Comparison of ENCODE assay signal across 10 mouse cellular contexts in genomic region chr2:27039286-27039685, GRCm38 (mm10). TPM values are rescaled to one million over a fixed set of nuclear protein-coding genes. Genes with fewer than 3 reads are reported as not detected.
DNase-seq lines count a peak whose midpoint lies in the region; ATAC-seq lines count a peak whose summit lies in the region.
"Had no signal": no experiment of that assay in that cellular context is flagged by ENCODE, and none has a peak within 500 bp of the region (broad histone marks: within the 10 kb centered on the region; RNA-seq: fewer than 3 reads in every experiment).

No protein-coding gene starts in this region.

- H3K27me3 ChIP-seq in kidney, embryonic 15.5 days = no peaks in the 10 kb centered on the region
- H3K27me3 ChIP-seq in hindbrain, embryonic 13.5 days = peaks cover 14% of the 10 kb centered on the region; the same call in 1 of the 2 replicates
- H3K27me3 ChIP-seq: neural tube, embryonic 13.5 days had no signal

- H3K36me3 ChIP-seq in kidney, embryonic 15.5 days = no peaks in the 10 kb centered on the region
- H3K36me3 ChIP-seq in hindbrain, embryonic 13.5 days = no peaks in the 10 kb centered on the region
- H3K36me3 ChIP-seq: neural tube, embryonic 13.5 days had no signal

- no peak overlapping the region for H3K27ac ChIP-seq in kidney, embryonic 15.5 days
- H3K27ac ChIP-seq in hindbrain, embryonic 13.5 days = no peak overlapping the region
- H3K27ac ChIP-seq: neural tube, embryonic 13.5 days had no signal

- no peak overlapping the region for H3K9ac ChIP-seq in kidney, embryonic 15.5 days
- H3K9ac ChIP-seq in hindbrain, embryonic 13.5 days = no peak overlapping the region
- H3K9ac ChIP-seq: neural tube, embryonic 13.5 days had no signal

- DNase-seq in kidney, adult 11 months = peak; percentile 58
- peak; percentile 66 for DNase-seq in ES-CJ7 (ENCODE audit: low read depth, low spot score)
- DNase-seq in embryo, embryonic 9.5 days (ENCODE audit: extremely low spot score) = peak; percentile 17
- DNase-seq in left cerebral cortex, adult 9 months (ENCODE audit: low spot score in 2 of 2) = no peak
- DNase-seq in urinary bladder, postnatal 25 days (ENCODE audit: low spot score) = no peak

- no peak overlapping the region for H3K4me3 ChIP-seq in kidney, embryonic 15.5 days (replicated peaks)
- H3K4me3 ChIP-seq in hindbrain, embryonic 13.5 days = no peak overlapping the region
- H3K4me3 ChIP-seq: neural tube, embryonic 13.5 days had no signal

- no peak for ATAC-seq in kidney, embryonic 15.5 days (replicated peaks; ENCODE audit: low FRiP score)
- 0 out of 2 replicates have a peak, but pooled peaks have one; percentile 12 for ATAC-seq in megakaryocyte-erythroid progenitor cell, adult 5-6 weeks (replicated peaks; ENCODE audit: low FRiP score, low TSS enrichment, poor library complexity, severe bottlenecking)
- no peak for ATAC-seq in hindbrain, embryonic 13.5 days (ENCODE audit: low FRiP score)
- ATAC-seq: inflammation-experienced regulatory T-cells, adult 6 months had no signal

- H3K4me1 ChIP-seq in kidney, embryonic 15.5 days = peaks cover 3% of the 10 kb centered on the region; the same call in 1 of the 2 replicates
- no peaks in the 10 kb centered on the region for H3K4me1 ChIP-seq in hindbrain, embryonic 13.5 days (replicated peaks)
- H3K4me1 ChIP-seq: neural tube, embryonic 13.5 days had no signal

- no peaks in the 10 kb centered on the region for H3K9me3 ChIP-seq in kidney, embryonic 15.5 days (replicated peaks)
- no peaks in the 10 kb centered on the region for H3K9me3 ChIP-seq in hindbrain, embryonic 13.5 days
- H3K9me3 ChIP-seq: neural tube, embryonic 13.5 days had no signal

- H3K4me2 ChIP-seq in kidney, embryonic 15.5 days = no peak overlapping the region
- no peak overlapping the region for H3K4me2 ChIP-seq in hindbrain, embryonic 13.5 days
- H3K4me2 ChIP-seq: neural tube, embryonic 13.5 days had no signal

- WGBS in kidney, embryonic 15.5 days = 0% methylated on average over 1 of the region's 1 CpGs
- WGBS in hindbrain, embryonic 13.5 days = 0% methylated on average over 1 of the region's 1 CpGs

RNA-seq across cellular contexts. Expression of gene Slc2a6, which starts 11.5 kb away (rescaled TPM):
- polyA plus RNA-seq in kidney, embryonic 15.5 days (2015; fragmentation: Nextera tagmentation; extraction: Ambion mirVana) = 0.31 and 0.96 TPM in 2 replicates
- total RNA-seq in megakaryocyte-erythroid progenitor cell, adult 5-6 weeks (2014; fragmentation: Nextera tagmentation) = 0.62 TPM in 1 of 2 replicates, not detected in the other
- 0.05 and 1.0 TPM in 2 replicates for total RNA-seq in megakaryocyte-erythroid progenitor cell, adult 5-6 weeks (2017)
- 5.5 and 6.1 TPM in 2 replicates for polyA plus RNA-seq in hindbrain, embryonic 13.5 days (2015; fragmentation: Nextera tagmentation; extraction: Ambion mirVana)

RNA-seq across cellular contexts. Expression of gene Cacfd1, which starts 29.6 kb away (rescaled TPM):
- polyA plus RNA-seq in kidney, embryonic 15.5 days (2015; fragmentation: Nextera tagmentation; extraction: Ambion mirVana) = 61.0 and 66.1 TPM in 2 replicates
- 28.2 and 29.2 TPM in 2 replicates for total RNA-seq in megakaryocyte-erythroid progenitor cell, adult 5-6 weeks (2014; fragmentation: Nextera tagmentation)
- total RNA-seq in megakaryocyte-erythroid progenitor cell, adult 5-6 weeks (2017) = 5.5 and 14.6 TPM in 2 replicates
- 117 and 125 TPM in 2 replicates for polyA plus RNA-seq in hindbrain, embryonic 13.5 days (2015; fragmentation: Nextera tagmentation; extraction: Ambion mirVana)

RNA-seq across cellular contexts. Expression of gene Mymk, which starts 32.7 kb away (rescaled TPM):
- 3.4 and 5.3 TPM in 2 replicates for polyA plus RNA-seq in kidney, embryonic 15.5 days (2015; fragmentation: Nextera tagmentation; extraction: Ambion mirVana)
- total RNA-seq in megakaryocyte-erythroid progenitor cell, adult 5-6 weeks (2014; fragmentation: Nextera tagmentation) = not detected in 2 replicates
- not detected in 2 replicates for total RNA-seq in megakaryocyte-erythroid progenitor cell, adult 5-6 weeks (2017)
- 0.56 and 1.1 TPM in 2 replicates for polyA plus RNA-seq in hindbrain, embryonic 13.5 days (2015; fragmentation: Nextera tagmentation; extraction: Ambion mirVana)
- polyA plus RNA-seq: inflammation-experienced regulatory T-cells, adult 6 months had no signal

RNA-seq across cellular contexts. Expression of gene Adamtsl2, which starts 39.9 kb away (rescaled TPM):
- 1.3 and 1.7 TPM in 2 replicates for polyA plus RNA-seq in kidney, embryonic 15.5 days (2015; fragmentation: Nextera tagmentation; extraction: Ambion mirVana)
- 1.2 TPM in 1 of 2 replicates, not detected in the other for total RNA-seq in megakaryocyte-erythroid progenitor cell, adult 5-6 weeks (2014; fragmentation: Nextera tagmentation)
- not detected in 2 replicates for total RNA-seq in megakaryocyte-erythroid progenitor cell, adult 5-6 weeks (2017)
- 7.6 and 8.9 TPM in 2 replicates for polyA plus RNA-seq in hindbrain, embryonic 13.5 days (2015; fragmentation: Nextera tagmentation; extraction: Ambion mirVana)
- polyA plus RNA-seq: inflammation-experienced regulatory T-cells, adult 6 months had no signal

Comparison
In these comparisons a context has a peak if more than half of its experiments do, and no peak if none do; other contexts are left out.
1. DNase-seq: peak in kidney, adult 11 months (single experiment), ES-CJ7 (single experiment) and embryo, embryonic 9.5 days (single experiment); none in left cerebral cortex, adult 9 months (0 of 2) and urinary bladder, postnatal 25 days (single experiment).